Mouse (Mus musculus) A20 (cell line): Measurements from ENCODE around the gene Pglyrp2.

Experiments used
- DNase-seq: peaks from one replicate; pipeline ENCODE4 v3.0.0-alpha.2; 2011; ENCODE audit warnings: low read depth, low spot score

The Pglyrp2 gene

DNA sequence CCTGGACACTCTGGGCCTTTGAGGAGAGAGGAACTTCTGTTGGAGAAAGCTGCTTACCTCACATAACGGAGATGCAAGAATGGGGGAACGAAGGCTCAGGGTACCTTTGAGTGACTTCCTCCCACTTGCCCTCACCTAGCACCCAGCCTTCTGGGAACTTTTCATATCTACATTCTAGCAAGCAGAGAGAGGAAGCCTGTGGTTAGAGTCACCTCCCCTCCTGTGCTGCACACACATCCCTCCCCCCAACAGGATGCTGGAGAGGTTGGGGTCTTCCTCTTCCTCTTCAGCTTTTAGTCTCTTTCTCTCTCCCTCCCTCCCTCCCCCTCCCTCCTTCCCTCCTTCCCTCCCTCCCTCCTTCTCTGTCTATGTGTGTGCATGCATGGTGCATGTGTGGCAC lies at the start of gene Pglyrp2:
Gene Pglyrp2 (minus strand): TSS at position 134 of the 400 bp plus-strand sequence.
- DNase-seq = peak; percentile 14

DNA sequence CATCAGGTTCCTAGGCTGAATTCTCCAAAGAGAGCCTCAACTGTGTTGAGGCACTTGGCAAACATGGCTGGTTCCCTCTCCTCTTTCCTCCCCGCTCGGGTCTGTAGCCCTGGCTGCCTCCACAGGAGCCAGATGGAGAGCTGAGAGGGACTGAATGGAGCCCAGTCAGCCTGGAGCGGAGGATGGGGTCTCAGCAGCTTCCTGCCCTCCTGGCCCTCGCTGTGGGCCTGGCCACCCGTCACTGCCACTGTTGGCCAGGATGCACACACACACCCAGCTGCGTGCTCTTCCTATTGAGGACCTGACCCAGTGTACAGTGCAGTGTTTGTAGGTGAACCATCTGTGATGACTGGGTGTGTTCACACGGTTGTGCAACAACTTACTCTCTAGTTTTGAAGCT lies 48.2 kb upstream of the Pglyrp2 start:
- no peak for DNase-seq

DNA sequence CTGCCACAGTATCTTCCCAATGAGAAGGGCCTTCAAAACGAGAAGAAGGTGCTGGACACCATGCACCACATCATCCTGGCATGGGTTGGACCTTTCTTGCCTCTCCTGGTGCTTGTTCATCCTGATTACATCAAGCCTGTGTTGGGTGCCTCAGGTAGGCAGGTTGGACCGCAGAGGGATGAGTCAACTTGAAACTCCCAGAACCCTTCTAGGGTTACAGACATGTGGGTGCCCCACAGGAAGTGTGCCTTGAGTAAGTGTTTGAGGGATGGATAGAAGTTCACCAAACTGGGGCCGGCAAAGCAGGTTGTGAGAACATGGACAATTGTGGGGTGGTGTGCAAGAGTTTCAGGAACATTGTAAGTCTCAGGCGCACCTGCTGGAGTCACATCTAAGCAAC lies 46.8 kb upstream of the Pglyrp2 start:
- peak; percentile 45 for DNase-seq

GRCm38 (mm10) chr17:32468494-32468893 lies 44.5 kb upstream of the Pglyrp2 start:
- DNase-seq = no peak

DNA sequence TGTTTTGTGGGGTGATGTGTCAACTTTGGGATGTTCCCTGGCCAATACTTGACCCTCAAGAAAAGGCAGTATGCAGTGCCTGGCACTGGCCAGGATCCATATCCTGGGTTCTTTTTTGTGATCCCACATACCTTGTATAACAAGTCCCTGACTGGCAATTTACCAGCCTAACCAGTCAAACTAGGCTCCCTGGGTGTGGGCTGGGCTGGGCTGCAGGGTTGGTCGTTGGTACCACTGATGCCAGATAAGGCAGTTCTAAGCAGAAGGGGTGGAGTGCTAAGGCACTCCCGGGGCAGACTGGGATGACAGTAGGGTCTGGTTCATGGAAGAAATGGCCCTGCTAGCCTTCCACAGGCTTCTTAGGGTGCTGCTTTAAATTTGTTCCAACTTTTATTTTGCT lies 31.0 kb upstream of the Pglyrp2 start:
- no peak for DNase-seq

GRCm38 (mm10) chr17:32454188-32454587 lies 30.2 kb upstream of the Pglyrp2 start:
- no peak for DNase-seq

DNA sequence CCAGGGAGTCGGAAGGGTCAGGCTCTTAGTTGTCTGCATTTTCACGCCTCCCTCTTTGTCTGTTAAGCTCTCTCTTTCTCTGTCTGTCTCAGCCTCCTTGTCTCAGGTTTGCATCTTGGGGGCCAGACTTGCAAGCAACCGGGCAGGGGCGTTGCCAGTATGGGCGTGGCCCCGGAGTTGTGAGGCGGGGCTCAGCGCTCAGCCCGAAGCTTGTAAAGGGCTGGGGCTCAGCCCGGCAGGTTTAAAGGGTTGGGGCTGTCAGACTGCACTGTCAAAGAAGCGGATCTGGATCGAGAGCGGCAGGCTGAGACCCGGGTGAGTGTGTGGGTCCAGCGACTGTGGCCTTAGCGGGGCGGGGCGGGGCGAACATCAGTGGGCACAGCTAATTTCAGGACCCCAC lies 28.5 kb upstream of the Pglyrp2 start, which contains the start of gene Cyp4f39:
Gene Cyp4f39 (plus strand): TSS at position 242 of the 400 bp plus-strand sequence.
- DNase-seq = peak; percentile 11

- DNase-seq = no peak
These were observed 27.0 kb upstream of the Pglyrp2 start for GRCm38 (mm10) chr17:32450844-32451537.

- DNase-seq = no peak
These were observed 25.1 kb upstream of the Pglyrp2 start for GRCm38 (mm10) chr17:32449042-32449441.

DNA sequence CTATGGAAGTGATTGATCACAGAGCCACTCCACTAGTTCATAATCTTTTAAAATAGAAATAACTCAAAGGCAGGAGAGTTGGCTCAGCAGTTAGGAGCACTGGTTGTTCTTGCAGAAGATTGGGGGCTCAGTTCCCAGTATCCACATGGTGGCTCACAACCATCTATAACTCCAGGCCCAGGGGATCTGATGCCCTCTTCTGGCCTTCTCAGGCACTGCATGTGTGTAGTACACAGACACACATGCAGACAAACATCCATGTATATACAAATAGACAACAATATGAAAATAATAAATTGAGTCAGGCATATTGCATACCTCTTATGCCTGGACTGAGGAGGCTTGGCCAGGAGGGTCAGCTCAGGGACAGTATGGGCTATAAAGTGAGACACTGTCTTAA lies 23.2 kb upstream of the Pglyrp2 start:
- DNase-seq = no peak

DNA sequence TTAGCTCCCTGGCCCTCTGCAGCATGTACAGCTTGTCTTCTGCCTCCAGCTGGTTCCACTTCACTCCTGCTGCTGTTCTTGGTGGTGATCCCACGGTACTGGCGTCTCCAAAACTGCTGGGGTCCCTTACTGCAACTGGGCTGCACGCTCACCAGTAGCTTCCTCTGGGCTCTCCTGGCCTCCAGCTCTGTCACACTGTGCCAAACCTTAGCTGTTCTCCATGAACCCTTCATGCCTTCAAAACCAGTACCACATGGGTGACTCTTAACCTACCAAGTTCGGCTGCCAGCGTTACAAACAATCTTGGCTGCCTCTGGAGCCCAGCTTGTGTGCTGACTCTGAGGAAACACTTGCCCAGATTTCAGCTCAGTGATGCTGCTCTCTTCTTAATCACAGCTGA lies 21.0 kb upstream of the Pglyrp2 start:
- no peak for DNase-seq

DNA sequence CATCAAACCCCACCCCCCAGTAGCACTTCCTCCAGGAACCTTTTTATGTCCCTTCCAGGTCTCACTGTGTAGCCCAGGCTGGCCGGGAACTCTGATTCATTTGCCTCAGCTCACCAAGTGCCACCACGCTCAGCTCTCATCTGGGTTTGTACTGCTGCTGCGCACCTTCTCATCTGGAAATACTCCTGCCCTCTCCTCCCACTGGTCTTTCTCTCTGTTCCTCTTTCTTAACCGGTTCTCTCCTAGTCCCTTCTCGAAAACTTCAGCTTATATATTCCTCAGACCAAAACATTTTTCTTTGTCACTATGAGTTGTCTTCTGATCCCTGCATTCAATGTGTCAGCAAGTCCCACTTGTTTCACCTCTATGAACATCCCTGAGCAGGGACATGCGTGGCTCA lies 19.3 kb upstream of the Pglyrp2 start:
- peak; percentile 48 for DNase-seq

GRCm38 (mm10) chr17:32437106-32437505 lies 13.1 kb upstream of the Pglyrp2 start:
- no peak for DNase-seq

DNA sequence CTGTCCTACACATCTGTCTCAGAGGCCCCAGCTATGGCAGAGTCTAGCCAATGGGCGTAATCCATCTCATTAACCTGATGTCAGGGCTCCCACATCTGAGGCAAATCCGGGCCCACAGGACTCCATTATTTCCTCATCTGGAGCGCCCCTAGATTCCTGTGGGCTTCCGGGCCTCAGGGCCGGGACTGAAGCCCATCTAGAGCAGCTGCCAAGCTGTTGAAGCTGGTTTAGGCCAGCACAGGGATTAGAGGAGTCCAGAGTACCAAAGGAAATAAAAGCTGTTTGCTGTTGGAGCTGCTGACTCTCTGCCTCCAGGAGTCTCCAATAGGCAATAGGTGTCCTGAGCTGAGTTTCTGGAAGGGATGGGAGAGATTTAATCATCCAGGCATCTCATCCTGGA lies 11.2 kb upstream of the Pglyrp2 start:
- no peak for DNase-seq

DNA sequence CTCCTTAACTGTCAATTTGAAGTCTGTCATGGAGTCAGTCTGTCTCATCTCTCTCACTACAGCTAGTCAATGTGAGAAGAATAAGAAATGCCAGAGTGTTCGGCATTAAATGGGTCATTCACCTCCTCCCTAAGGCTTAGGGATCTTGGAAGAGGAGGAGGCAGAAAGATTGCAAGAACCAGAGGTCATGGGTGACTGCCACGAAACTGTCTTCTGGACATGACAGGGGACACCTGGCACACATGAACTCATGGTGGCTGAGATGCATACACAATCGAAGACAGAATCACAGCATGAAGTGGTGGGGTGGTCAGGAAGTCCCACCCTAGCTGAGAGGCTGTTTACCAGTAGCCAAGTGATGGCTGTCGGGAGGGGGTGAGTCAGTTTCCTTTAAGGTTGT lies 10.4 kb upstream of the Pglyrp2 start:
- no peak for DNase-seq

GRCm38 (mm10) chr17:32431972-32432371 lies 8.0 kb upstream of the Pglyrp2 start:
- peak; percentile 64 for DNase-seq

GRCm38 (mm10) chr17:32426610-32427009 lies 2.6 kb upstream of the Pglyrp2 start:
- DNase-seq = no peak

GRCm38 (mm10) chr17:32420781-32421180 lies 3.2 kb downstream of the Pglyrp2 start:
- no peak for DNase-seq

DNA sequence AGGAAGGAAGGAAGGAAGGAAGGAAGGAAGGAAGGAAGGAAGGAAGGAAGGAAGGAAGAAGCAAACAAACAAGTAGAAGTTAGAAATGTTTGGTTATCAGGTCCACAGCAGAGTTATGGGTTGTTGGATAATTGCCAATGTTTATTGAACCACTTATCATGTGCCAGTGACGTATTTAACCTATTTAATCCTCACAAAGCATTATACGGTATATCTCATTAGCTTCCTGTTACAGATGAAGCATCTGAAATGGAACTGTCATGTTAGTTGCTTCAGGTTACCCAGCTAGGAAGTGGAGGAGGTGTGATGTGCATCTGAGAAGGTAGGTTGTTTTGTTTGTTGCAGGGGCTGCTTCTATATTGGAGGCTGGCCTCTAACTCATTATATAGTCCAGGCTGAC lies 4.0 kb downstream of the Pglyrp2 start:
- DNase-seq = no peak

GRCm38 (mm10) chr17:32416771-32417170 lies 7.2 kb downstream of the Pglyrp2 start:
- DNase-seq = no peak

- DNase-seq = no peak
These were observed 8.4 kb downstream of the Pglyrp2 start for GRCm38 (mm10) chr17:32415417-32416020.

- DNase-seq = no peak
These were observed 12.1 kb downstream of the Pglyrp2 start for GRCm38 (mm10) chr17:32411898-32412297.

GRCm38 (mm10) chr17:32403417-32403816 lies 20.6 kb downstream of the Pglyrp2 start, which contains the start of gene Rasal3:
Gene Rasal3, minus strand, starts transcription at chr17:32403583.
- DNase-seq = peak; percentile 54
